Mouse (Mus musculus): ENCODE data around the gene Wdr63.

- TF ChIP-seq CTCF (IDR thresholded peaks at IDR 0.05; ENCODE audit: insufficient read depth, low read depth, low read length) (no peak), POLR2A (IDR thresholded peaks at IDR 0.05; ENCODE audit: insufficient read depth, low read depth, low read length) (no peak)
These were observed 70.0 kb downstream of the Wdr63 start for GRCm38 (mm10) chr3:146037906-146038305.
